Mouse (Mus musculus): ENCODE results near the gene Spg7. TPM values are rescaled to one million over a fixed set of nuclear protein-coding genes. Genes with fewer than 3 reads are reported as not detected.

Gene Spg7
- total and polyA plus RNA-seq, 3 experiments, result 74.4 to 113 (median 88.2) TPM

DNA sequence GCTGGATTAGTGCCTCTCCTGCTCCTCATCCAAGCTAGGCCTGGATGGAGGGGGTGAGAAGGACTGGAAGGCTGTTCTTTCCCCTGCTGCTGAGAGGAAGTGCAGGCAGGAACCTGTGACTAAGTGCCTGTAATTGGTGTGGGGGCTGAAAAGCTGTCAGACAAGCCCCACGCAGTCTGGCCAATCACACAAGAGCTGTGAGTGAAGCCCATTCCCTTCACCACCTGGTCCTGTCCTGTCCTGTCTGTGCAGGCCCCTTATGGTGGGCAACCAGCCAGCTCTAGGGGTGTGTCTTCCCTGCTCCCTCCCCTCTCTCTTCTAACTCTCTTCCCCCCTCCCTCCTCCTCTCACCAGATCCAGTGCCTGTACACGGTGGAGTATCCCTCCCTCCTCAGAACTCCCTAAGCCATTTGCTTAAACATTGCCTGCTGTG is 74.9 kb downstream of the Spg7 start:
- Histone ChIP-seq H3K36me3 (ENCODE audit: control insufficient read depth, insufficient read depth, low read length) (no peaks in the 10 kb centered on the region), H3K9ac (ENCODE audit: low read depth, low read length) (no peak overlapping the region), H3K4me1 (ENCODE audit: control insufficient read depth, insufficient read depth, low read length) (peaks cover 10% of the 10 kb centered on the region), H3K79me2 (replicated peaks; ENCODE audit: control insufficient read depth, insufficient read depth, low read length) (no peaks in the 10 kb centered on the region), H3K27me3 (ENCODE audit: control insufficient read depth, insufficient read depth, low read length) (no peaks in the 10 kb centered on the region), H3K4me3 (no peak overlapping the region), H3K27ac (no peak overlapping the region)
- DNase-seq, result peak in 1 of 2 experiments; percentile 46
- intact Hi-C loops (cut with DNase I), result no loop called here
- no peak for TF ChIP-seq POLR2A (IDR thresholded peaks at IDR 0.05; ENCODE audit: insufficient read depth, low read depth, low read length)
- WGBS, result 23% methylated on average over 2 of the region's 2 CpGs

DNA sequence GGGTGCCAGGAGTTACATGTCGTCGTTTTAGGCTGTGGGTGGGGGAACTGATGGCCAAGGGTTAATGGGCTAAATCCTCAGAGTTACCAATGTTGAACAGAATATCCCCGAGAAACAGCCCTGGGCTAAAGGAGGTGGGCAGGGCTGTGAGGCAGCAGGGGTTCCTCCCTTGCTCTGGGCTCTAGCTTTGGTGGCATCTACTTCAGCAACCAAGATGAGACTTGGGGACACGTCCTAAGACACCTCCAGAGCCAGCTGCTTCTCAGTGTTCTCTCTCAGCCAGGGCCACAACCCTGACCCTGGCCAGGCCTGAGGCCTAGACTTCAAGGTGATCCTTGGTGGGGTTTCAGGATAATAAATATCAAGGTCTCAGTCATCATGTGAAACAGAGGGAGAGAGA is 76.0 kb downstream of the Spg7 start:
- TF ChIP-seq POLR2A (IDR thresholded peaks at IDR 0.05; ENCODE audit: insufficient read depth, low read depth, low read length) (no peak), CTCF (IDR thresholded peaks at IDR 0.05) (no peak), EP300 (IDR thresholded peaks at IDR 0.05; ENCODE audit: insufficient read depth, low read depth, low read length) (no peak)
- DNase-seq, result no peak
- Histone ChIP-seq H3K4me1 (ENCODE audit: control insufficient read depth, insufficient read depth, low read length) (peaks cover 10% of the 10 kb centered on the region), H3K27ac (no peak overlapping the region), H3K79me2 (replicated peaks; ENCODE audit: control insufficient read depth, insufficient read depth, low read length) (no peaks in the 10 kb centered on the region), H3K27me3 (ENCODE audit: control insufficient read depth, insufficient read depth, low read length) (no peaks in the 10 kb centered on the region), H3K9ac (ENCODE audit: low read depth, low read length) (no peak overlapping the region), H3K4me3 (no peak overlapping the region), H3K36me3 (ENCODE audit: control insufficient read depth, insufficient read depth, low read length) (no peaks in the 10 kb centered on the region)
- intact Hi-C loops (cut with DNase I), result no loop called here
- WGBS, result 74% methylated on average over 4 of the region's 4 CpGs

DNA sequence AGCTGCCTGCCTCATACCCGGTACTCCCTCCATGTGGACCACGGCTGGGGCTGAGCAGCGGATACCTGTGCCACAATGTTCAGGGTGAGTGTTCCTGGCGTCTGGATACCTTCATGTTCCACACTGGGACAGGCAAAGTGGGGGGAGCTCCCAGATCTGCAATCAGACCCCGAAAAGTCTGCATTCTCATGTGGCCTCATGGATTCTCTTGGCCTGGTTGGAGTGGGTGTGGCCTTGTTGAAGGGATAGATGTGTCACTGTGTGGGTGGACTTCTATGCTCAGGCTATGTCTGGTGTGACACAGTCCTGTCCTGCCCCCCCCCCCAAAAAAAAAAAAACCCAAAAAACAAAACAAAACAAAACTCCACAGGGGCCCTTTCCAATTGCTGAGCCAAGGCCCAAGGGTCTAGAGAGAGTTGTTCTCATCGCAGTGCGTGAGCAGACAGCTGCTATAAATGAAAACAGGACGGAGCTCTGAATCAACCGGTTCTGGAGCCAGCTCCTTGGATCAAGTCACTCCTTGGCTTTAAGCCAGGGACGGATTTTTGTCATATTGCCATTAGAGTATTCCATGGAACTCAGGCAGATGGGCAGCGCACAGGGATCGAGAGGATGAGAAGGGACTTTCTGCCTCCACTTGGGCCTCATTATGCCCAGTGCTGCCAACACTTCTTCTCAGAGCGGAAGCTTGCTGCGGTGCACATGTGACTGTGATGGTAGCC is 79.2 kb downstream of the Spg7 start:
- Histone ChIP-seq H3K79me2 (replicated peaks; ENCODE audit: control insufficient read depth, insufficient read depth, low read length) (no peaks in the 10 kb centered on the region), H3K4me1 (ENCODE audit: control insufficient read depth, insufficient read depth, low read length) (peaks cover 10% of the 10 kb centered on the region), H3K36me3 (ENCODE audit: control insufficient read depth, insufficient read depth, low read length) (no peaks in the 10 kb centered on the region), H3K4me3 (no peak overlapping the region), H3K27ac (peak overlapping the region; percentile 59), H3K27me3 (ENCODE audit: control insufficient read depth, insufficient read depth, low read length) (no peaks in the 10 kb centered on the region), H3K9ac (ENCODE audit: low read depth, low read length) (no peak overlapping the region)
- TF ChIP-seq CTCF (IDR thresholded peaks at IDR 0.05) (no peak), POLR2A (IDR thresholded peaks at IDR 0.05; ENCODE audit: insufficient read depth, low read depth, low read length) (peak; percentile 32; the same call in 1 of the 2 replicates)
- peak; percentile 73 to 82 for DNase-seq
- intact Hi-C loops (cut with DNase I), result no loop called here
- WGBS, result 30% methylated on average over 14 of the region's 14 CpGs

DNA sequence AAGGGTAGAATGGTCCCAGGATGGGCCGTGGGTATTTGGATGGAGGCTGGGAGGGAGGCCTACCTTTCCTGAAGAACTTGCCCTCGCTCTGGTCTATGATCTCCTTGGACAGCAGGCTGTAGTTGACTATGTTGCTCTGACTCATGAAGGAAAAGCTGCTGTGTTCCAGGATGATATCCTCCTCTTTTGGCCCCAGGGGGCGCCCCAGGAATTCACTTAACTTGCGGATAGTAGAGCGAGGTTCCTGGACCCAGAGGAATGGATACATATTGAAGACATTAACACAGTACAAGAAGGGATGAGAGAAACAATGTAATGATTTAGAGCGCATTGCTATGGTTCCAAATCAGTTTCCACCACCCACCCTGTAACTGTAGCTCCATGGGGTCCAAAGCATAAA is 82.5 kb downstream of the Spg7 start:
- intact Hi-C loops (cut with DNase I), result loop anchor here (5.0 kb wide), 1 partner anchor 42 kb away; the partner anchor contains the start of gene Dpep1
- Histone ChIP-seq H3K9ac (ENCODE audit: low read depth, low read length) (no peak overlapping the region), H3K4me3 (no peak overlapping the region), H3K79me2 (replicated peaks; ENCODE audit: control insufficient read depth, insufficient read depth, low read length) (no peaks in the 10 kb centered on the region), H3K27me3 (ENCODE audit: control insufficient read depth, insufficient read depth, low read length) (no peaks in the 10 kb centered on the region), H3K4me1 (ENCODE audit: control insufficient read depth, insufficient read depth, low read length) (peaks cover 6% of the 10 kb centered on the region), H3K36me3 (ENCODE audit: control insufficient read depth, insufficient read depth, low read length) (no peaks in the 10 kb centered on the region), H3K27ac (no peak overlapping the region; the same call in 1 of the 2 replicates)
- TF ChIP-seq POLR2A (IDR thresholded peaks at IDR 0.05; ENCODE audit: insufficient read depth, low read depth, low read length) (no peak), CTCF (IDR thresholded peaks at IDR 0.05) (peak; percentile 64)
- 66% methylated on average over 6 of the region's 6 CpGs for WGBS
- DNase-seq, result peak; percentile 54 to 55

DNA sequence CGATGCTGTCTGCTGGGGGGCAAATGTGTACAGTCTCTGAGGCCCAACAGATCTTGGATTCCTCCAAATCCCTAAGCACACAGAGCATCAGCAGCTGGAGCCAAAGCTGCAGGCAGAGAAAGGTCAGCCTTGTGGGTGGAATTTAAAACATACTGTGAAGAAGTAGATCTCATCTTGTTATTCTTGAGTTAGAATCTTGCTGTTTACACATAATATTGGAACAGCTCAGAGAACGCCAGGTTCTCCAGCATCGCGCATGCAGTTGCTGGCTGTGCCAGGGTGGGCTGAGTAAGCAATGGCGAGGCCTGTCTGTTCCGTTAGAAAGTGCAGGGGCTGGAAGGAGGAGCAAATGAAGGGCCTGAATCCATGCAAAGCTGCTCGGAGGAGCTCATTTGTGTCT is 83.6 kb downstream of the Spg7 start:
- H3K27ac ChIP-seq, result no peak overlapping the region; the same call in 1 of the 2 replicates
- intact Hi-C loops (cut with DNase I), result loop anchor here (5.0 kb wide), 1 partner anchor 41 kb away; the partner anchor contains the start of gene Dpep1
- no peaks in the 10 kb centered on the region for H3K27me3 ChIP-seq (ENCODE audit: control insufficient read depth, insufficient read depth, low read length)
- H3K4me3 ChIP-seq, result no peak overlapping the region
- H3K79me2 ChIP-seq (replicated peaks; ENCODE audit: control insufficient read depth, insufficient read depth, low read length), result no peaks in the 10 kb centered on the region
- H3K9ac ChIP-seq (ENCODE audit: low read depth, low read length), result no peak overlapping the region
- no peak for TF ChIP-seq CTCF (IDR thresholded peaks at IDR 0.05)
- peak; percentile 23; the same call in 1 of the 2 replicates for TF ChIP-seq POLR2A (IDR thresholded peaks at IDR 0.05; ENCODE audit: insufficient read depth, low read depth, low read length)
- no peak for TF ChIP-seq EP300 (IDR thresholded peaks at IDR 0.05; ENCODE audit: insufficient read depth, low read depth, low read length)
- WGBS, result 82% methylated on average over 7 of the region's 7 CpGs
- peak in 1 of 2 experiments; percentile 44 for DNase-seq
- peaks cover 8% of the 10 kb centered on the region for H3K4me1 ChIP-seq (ENCODE audit: control insufficient read depth, insufficient read depth, low read length)
- no peaks in the 10 kb centered on the region for H3K36me3 ChIP-seq (ENCODE audit: control insufficient read depth, insufficient read depth, low read length)

Small RNAs within 50 kb of the gene (microRNA-seq; reads per million reads assigned to microRNA genes)
- 0 reads per million in 2 experiments for gene Mir7079
- 1.7 to 2.3 reads per million in 2 experiments for gene Mir7080

Other genes starting within 250 kb of the Spg7 start
- not detected for gene Cdh15, start 215.0 kb upstream of the Spg7 start, total RNA-seq (2021)
- not detected in 2 replicates for gene Cdh15, start 215.0 kb upstream of the Spg7 start, polyA plus RNA-seq (2012; rRNA removed)
- gene Ankrd11, start 20.7 kb upstream of the Spg7 start, total RNA-seq (2021), result 10 to 100 TPM; 68.0 to 76.3 TPM
- 34.4 and 48.3 TPM in 2 replicates for gene Ankrd11, start 20.7 kb upstream of the Spg7 start, polyA plus RNA-seq (2012; rRNA removed)
- 100 to 1,000 TPM; 418 to 463 TPM for gene Rpl13, start 39.4 kb downstream of the Spg7 start, total RNA-seq (2021)
- gene Rpl13, start 39.4 kb downstream of the Spg7 start, polyA plus RNA-seq (2012; rRNA removed), result 440 and 616 TPM in 2 replicates
- gene Cpne7, start 54.4 kb downstream of the Spg7 start, total RNA-seq (2021), result under 1 TPM; 0.18 to 0.91 TPM
- gene Cpne7, start 54.4 kb downstream of the Spg7 start, polyA plus RNA-seq (2012; rRNA removed), result 0.91 and 1.7 TPM in 2 replicates
- gene Sult5a1, start 95.4 kb downstream of the Spg7 start, total RNA-seq (2021), result under 1 TPM; 0.27 to 0.91 TPM
- 2.3 and 5.3 TPM in 2 replicates for gene Sult5a1, start 95.4 kb downstream of the Spg7 start, polyA plus RNA-seq (2012; rRNA removed)
- 10 to 100 TPM; 35.4 to 55.0 TPM for gene Dpep1, start 123.3 kb downstream of the Spg7 start, total RNA-seq (2021)
- 80.1 and 103 TPM in 2 replicates for gene Dpep1, start 123.3 kb downstream of the Spg7 start, polyA plus RNA-seq (2012; rRNA removed)
- 10 to 100 TPM; 56.3 to 58.3 TPM for gene Chmp1a, start 149.8 kb downstream of the Spg7 start, total RNA-seq (2021)
- 63.9 and 81.4 TPM in 2 replicates for gene Chmp1a, start 149.8 kb downstream of the Spg7 start, polyA plus RNA-seq (2012; rRNA removed)
- 10 to 100 TPM; 25.6 to 29.4 TPM for gene Spata33, start 149.9 kb downstream of the Spg7 start, total RNA-seq (2021)
- 16.2 and 16.4 TPM in 2 replicates for gene Spata33, start 149.9 kb downstream of the Spg7 start, polyA plus RNA-seq (2012; rRNA removed)
- gene Cdk10, start 161.9 kb downstream of the Spg7 start, total RNA-seq (2021), result 10 to 100 TPM; 18.4 to 22.9 TPM
- gene Cdk10, start 161.9 kb downstream of the Spg7 start, polyA plus RNA-seq (2012; rRNA removed), result 32.4 and 37.0 TPM in 2 replicates
- 1 to 10 TPM; 6.0 to 7.5 TPM for gene Spata2l, start 173.3 kb downstream of the Spg7 start, total RNA-seq (2021)
- gene Spata2l, start 173.3 kb downstream of the Spg7 start, polyA plus RNA-seq (2012; rRNA removed), result 6.7 and 7.0 TPM in 2 replicates
- 10 to 100 TPM in 1 of 2 experiments, 1 to 10 TPM in 1; 9.3 to 11.2 TPM for gene Zfp276, start 191.3 kb downstream of the Spg7 start, total RNA-seq (2021)
- gene Zfp276, start 191.3 kb downstream of the Spg7 start, polyA plus RNA-seq (2012; rRNA removed), result 16.1 and 20.5 TPM in 2 replicates
- gene Vps9d1, start 191.4 kb downstream of the Spg7 start, total RNA-seq (2021), result 10 to 100 TPM; 22.6 to 34.3 TPM
- gene Vps9d1, start 191.4 kb downstream of the Spg7 start, polyA plus RNA-seq (2012; rRNA removed), result 44.0 and 52.1 TPM in 2 replicates

All from heart, adult 2 months (tissue).